Mouse (Mus musculus) urinary bladder, postnatal 0 days (tissue): Measurements from ENCODE around the gene Pyroxd1. TPM values are rescaled to one million over a fixed set of nuclear protein-coding genes. Genes with fewer than 3 reads are reported as not detected.

Experiments used
- polyA plus RNA-seq: library from polyadenylated mRNA; unstranded; fragments of >200 nt; fragmentation: Nextera tagmentation; extraction: Ambion mirVana; gene quantifications from 2 replicates; pipeline ENCODE4 v1.2.1, GENCODE M21; 2015

The Pyroxd1 gene
- polyA plus RNA-seq, result 11.4 and 12.5 TPM in 2 replicates

DNA sequence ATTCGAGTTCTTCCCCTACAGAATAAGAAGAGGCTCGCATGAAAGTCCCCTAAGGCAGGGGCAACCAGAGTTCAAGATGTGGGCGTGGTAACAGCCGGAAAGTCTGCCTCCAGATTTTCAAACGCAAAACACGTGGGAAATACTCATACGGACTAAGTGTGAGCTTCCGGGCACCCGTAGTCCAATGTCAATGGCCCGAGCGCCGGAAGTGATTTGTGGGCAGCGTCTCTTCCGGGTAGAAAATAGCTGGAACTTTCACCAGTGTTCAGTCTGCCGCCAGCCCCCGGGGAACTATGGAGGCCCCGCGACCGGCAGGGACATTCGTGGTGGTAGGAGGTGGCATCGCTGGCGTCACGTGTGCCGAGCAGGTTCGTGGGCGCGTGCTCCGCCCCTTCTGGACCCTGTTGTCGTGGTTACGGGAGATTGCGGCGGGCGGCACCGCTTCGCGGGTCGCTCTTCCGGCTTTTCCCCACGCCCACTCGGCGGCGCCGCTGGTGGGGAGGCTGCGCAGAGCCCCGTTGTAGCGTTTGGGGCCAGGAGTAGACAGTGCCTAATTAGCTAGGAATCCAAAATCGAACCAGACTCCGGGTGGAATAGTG is at the start of gene Pyroxd1:
Pyroxd1 (plus strand) TSS at position 215 of the 599 bp plus-strand sequence.

DNA sequence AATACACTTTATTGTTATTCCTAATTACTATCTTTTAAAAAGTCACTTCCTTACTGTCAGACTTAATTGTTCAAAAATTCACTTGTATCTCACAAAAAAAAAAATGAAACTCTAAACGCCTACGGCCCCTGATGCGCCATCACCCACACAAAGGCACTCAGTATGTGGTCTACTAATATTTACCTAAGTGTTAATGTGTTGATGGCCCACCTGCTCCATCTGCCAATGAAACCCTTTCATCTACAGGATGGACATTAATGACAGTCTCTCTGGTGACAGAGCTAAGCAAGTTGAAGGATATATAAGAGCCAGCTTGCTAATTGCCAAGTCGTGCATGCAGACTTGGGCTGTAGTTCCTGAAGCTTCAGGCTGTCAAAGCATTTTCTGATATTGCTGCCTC is 47.4 kb upstream of the Pyroxd1 start, which contains the start of gene Iapp:
Iapp (plus strand) TSS at position 326 of the 400 bp plus-strand sequence.

DNA sequence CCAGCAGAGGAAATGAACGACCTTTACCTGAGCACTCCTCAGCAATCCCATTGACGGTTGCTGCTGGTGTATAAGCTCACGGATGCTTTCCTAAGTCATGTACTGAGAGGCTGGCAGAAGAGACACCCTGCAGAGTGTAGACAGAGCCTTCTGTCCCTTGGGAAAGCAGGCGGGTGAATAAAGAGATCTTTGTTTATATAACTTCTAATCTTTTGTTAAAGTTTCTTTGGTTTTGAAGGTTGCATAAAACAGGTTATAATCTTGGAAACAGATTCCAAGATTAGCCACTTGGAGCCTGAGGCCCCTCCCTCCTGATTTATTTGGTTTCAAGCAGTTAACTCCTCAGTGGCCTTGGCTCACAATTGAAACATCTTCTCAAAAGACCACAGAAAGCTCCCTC is 22.6 kb upstream of the Pyroxd1 start, which contains the start of gene Slco1a5:
Slco1a5 (minus strand) TSS at position 101 of the 400 bp plus-strand sequence.

DNA sequence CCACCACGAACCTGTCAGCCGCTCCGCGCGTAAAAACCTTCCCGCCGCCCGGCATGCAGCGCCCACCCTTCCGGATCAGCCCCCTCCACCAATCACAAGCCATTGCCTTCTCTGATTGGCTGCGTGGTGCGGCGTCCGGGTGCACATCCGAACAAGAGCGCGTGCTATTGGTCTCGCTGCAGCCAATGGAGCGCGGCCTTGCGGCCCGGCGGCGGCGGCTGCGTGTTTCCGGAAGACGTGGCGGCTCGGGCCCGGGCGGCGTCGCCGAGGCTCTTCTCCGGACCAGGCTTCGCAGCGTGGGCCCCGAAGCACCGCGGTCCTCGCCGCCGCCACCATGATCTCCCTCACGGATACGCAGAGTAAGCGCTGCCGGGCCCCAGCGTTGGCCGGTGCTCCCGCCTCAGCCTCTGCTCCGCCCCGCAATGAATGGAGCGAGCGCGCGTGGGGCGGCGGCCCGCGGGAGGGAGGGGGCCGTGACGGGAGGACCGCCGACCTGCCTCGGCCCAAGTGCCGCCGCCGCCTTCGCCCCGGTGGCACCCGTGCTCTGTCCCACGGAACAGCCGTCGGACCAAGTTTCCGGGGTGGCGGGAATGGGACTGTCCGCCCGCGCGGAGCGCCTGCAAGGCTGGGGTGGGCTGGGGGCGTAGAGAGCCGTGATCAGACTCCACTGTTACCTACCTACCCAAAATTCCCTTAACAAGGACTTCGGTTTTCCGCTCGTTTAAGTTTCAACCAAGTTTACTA is 41.7 kb downstream of the Pyroxd1 start, which contains the start of the genes Recql and Golt1b:
Recql (minus strand) TSS at position 77 of the 744 bp plus-strand sequence.
Golt1b (plus strand) TSS at position 211 of the 744 bp plus-strand sequence.

Other genes with a start within 250 kb of the Pyroxd1 start
- gene Slco1a6, start 137.1 kb upstream of the Pyroxd1 start, polyA plus RNA-seq, result not detected in 2 replicates
- gene Iapp, start 47.2 kb upstream of the Pyroxd1 start, polyA plus RNA-seq, result not detected in 2 replicates
- gene Slco1a5, start 22.7 kb upstream of the Pyroxd1 start, polyA plus RNA-seq, result not detected in 2 replicates
- 11.6 and 14.3 TPM in 2 replicates for gene Recql, start 41.4 kb downstream of the Pyroxd1 start, polyA plus RNA-seq
- gene Golt1b, start 41.6 kb downstream of the Pyroxd1 start, polyA plus RNA-seq, result 65.8 and 80.7 TPM in 2 replicates
- gene Spx, start 67.8 kb downstream of the Pyroxd1 start, polyA plus RNA-seq, result 0.29 TPM in 1 of 2 replicates, not detected in the other
- 0.05 and 0.06 TPM in 2 replicates for gene Gys2, start 127.5 kb downstream of the Pyroxd1 start, polyA plus RNA-seq
- gene Ldhb, start 162.3 kb downstream of the Pyroxd1 start, polyA plus RNA-seq, result 293 and 296 TPM in 2 replicates
- gene Kcnj8, start 226.0 kb downstream of the Pyroxd1 start, polyA plus RNA-seq, result 16.4 and 17.6 TPM in 2 replicates